Mouse (Mus musculus) heart, adult 9 months (tissue): ENCODE results near the gene Tmem198b.
A peak's percentile ranks its signal among the peaks of the same experiment; 100 is the strongest.

Experiments used
- DNase-seq, 2 experiments: peaks; one replicate each; pipeline ENCODE4 v3.0.0; 2022; ENCODE audit warnings: low spot score in 2 of 2

Gene Tmem198b

GRCm38 (mm10) chr10:128801981-128802495 lies 2.1 kb downstream of the Tmem198b start:
- DNase-seq = no peak

GRCm38 (mm10) chr10:128798676-128799075 lies 5.5 kb downstream of the Tmem198b start:
- no peak for DNase-seq

GRCm38 (mm10) chr10:128795581-128795980 lies 8.6 kb downstream of the Tmem198b start:
- DNase-seq = no peak

DNA sequence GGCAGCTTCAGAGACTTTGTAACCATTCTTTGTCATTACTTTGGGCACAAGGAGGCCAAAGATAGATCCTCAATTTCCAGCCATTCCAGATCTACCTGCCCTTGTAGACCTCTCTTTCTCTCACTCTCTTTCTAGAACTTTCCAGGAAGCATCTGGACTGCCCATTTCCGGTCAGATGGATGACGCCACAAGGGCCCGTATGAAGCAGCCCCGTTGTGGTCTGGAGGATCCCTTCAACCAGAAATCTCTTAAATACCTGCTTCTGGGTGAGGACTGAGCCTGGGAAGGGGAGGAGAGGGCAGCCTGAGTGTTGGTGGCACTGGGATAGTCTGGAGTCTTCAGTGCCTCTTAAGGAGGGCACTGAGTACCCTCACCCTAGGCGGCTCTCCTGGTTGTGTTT lies 9.8 kb downstream of the Tmem198b start:
- DNase-seq = no peak

DNA sequence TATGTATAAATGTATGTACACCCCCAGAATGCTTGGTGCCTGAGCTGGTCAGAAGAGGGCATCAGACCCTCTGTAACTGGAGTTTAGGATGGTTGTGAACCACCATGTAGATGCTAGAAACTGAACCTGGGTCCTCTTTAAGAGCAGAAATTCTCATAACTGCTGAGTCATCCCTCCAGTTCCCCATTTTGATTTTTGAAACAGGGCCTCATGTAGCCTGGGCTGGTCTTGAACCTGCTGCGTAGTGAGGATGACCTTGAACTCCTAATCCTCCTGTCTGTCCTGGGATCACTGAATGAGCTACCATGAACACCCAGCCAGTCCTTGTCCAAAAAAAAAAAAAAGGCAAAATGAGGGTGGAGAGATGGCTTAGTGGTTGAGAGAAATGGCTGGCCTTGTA lies 10.9 kb downstream of the Tmem198b start:
- no peak for DNase-seq

DNA sequence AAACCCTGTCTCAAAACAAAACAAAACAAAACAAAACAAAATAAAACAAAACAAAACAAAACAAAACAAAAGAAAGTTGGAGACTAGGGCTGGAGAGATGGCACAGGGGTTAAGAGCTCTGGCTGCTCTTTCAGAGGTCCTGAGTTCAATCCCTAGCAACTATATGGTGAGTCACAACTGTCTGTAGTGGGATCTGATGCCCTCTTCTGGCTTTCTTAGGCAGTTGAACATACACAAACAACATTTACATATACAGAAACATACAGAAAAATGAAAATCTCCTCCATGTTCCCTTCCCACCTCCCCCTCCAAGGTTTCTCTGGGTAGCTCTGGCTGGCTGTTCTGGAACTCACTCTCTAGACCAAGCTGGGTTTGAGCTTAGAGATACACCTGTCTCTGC lies 12.1 kb downstream of the Tmem198b start:
- DNase-seq = no peak

- DNase-seq = peak in 1 of 2 experiments; percentile 50
Observed at GRCm38 (mm10) chr10:128790398-128791124, 13.6 kb downstream of the Tmem198b start, which contains the start of gene Mmp19. Gene Mmp19, plus strand, starts transcription at chr10:128790910.

DNA sequence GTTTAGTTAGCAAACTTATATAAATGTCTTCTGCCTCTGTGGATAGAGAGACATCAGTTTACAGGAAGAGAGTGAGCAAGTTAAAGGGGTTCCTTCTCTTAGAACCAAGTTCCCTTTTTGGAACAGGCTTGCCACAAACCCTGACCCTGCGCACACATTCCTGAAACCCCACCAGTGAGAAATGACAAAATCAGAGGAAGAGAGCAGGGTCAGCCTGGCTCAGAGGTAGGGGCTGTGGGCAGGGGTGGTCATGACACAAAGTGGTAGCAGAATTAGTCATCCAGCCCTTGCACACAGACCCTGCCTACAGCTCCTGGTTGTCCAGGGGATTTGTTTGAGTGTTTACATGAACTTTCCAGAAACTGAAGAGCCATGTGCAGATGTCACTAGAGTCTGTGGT lies 24.0 kb downstream of the Tmem198b start:
- DNase-seq = no peak

- peak; percentile 93 to 94 for DNase-seq
Observed at GRCm38 (mm10) chr10:128779011-128779795, 25.0 kb downstream of the Tmem198b start.

- DNase-seq = no peak
Observed at GRCm38 (mm10) chr10:128778441-128778840, 25.7 kb downstream of the Tmem198b start.

GRCm38 (mm10) chr10:128773685-128774084 lies 30.5 kb downstream of the Tmem198b start:
- DNase-seq = no peak

DNA sequence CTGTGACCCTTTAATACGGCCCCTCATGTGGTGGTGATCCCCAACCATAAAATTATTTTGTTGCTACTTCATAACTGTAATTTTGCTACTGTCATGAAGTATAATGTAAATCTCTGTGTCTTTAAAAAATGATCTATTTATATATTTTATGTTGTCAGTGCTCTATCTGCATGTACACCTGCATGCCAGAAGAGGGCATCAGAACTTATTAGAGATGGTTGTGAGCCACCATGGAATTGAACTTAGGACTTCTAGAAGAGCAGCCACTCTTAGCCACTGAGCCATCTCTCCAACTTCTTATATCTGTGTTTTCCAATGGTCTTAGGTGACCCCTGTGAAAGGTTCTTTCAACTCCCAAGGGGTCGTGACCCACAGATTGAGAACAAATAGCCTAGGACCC lies 31.3 kb downstream of the Tmem198b start:
- no peak for DNase-seq
